Mouse (Mus musculus): ENCODE measurements around the gene Dnajb14. TPM values are rescaled to one million over a fixed set of nuclear protein-coding genes. Genes with fewer than 3 reads are reported as not detected.

The Dnajb14 gene
- total RNA-seq, 2 experiments from 2014 or later, result 45.5 to 48.8 TPM

Other genes with a start within 250 kb of the Dnajb14 start
- gene Ddit4l, start 246.1 kb upstream of the Dnajb14 start, total RNA-seq (2021), result 10 to 100 TPM; 11.6 to 14.4 TPM
- gene Gm21962, start 196.2 kb upstream of the Dnajb14 start, total RNA-seq (2021), result not detected
- gene H2afz, start 3.2 kb upstream of the Dnajb14 start, total RNA-seq (2021), result 100 to 1,000 TPM; 169 to 177 TPM
- gene Lamtor3, start 50.8 kb downstream of the Dnajb14 start, total RNA-seq (2021), result 10 to 100 TPM; 67.3 to 79.5 TPM
- gene Dapp1, start 113.9 kb downstream of the Dnajb14 start, total RNA-seq (2021), result 1 to 10 TPM; 2.9 to 3.0 TPM
- 1 to 10 TPM; 3.0 to 3.6 TPM for gene 1110002E22Rik, start 197.4 kb downstream of the Dnajb14 start, total RNA-seq (2021)
- gene Gm5105, start 199.7 kb downstream of the Dnajb14 start, total RNA-seq (2021), result not detected